Comparison of ENCODE assay signal across 8 mouse cellular contexts in genomic region chr10:130470311-130470760, GRCm38 (mm10). TPM values are rescaled to one million over a fixed set of nuclear protein-coding genes. Genes with fewer than 3 reads are reported as not detected.
DNase-seq lines count a peak whose midpoint lies in the region; ATAC-seq and TF ChIP-seq lines count a peak whose summit lies in the region.

No protein-coding gene starts in this region.

- peak; percentile 10 to 13 for DNase-seq in layer of hippocampus, postnatal 25 days (ENCODE audit: extremely low spot score in 1 of 2, low spot score in 1 of 2)
- DNase-seq in layer of hippocampus, adult 11-12 months (ENCODE audit: low spot score) = no peak
- DNase-seq in kidney, postnatal 10 days = peak; percentile 48
- peak; percentile 5 to 13 for DNase-seq in right cerebral cortex, adult 2 months (ENCODE audit: low spot score in 2 of 2)
- no peak for DNase-seq in B cell, adult 2 months

- ATAC-seq in forebrain, embryonic 16.5 days = peak; percentile 98
- ATAC-seq in megakaryocyte, adult 5-6 weeks (ENCODE audit: poor library complexity, severe bottlenecking) = peak; percentile 80

- TF ChIP-seq POLR2A in bone marrow macrophage, adult 2 months (IDR thresholded peaks at IDR 0.05; ENCODE audit: borderline replicate concordance, low read depth, low read length) = no peak

- no peaks in the 10 kb centered on the region for H3K4me1 ChIP-seq in bone marrow macrophage, adult 2 months (ENCODE audit: control insufficient read depth, insufficient read depth, low read length)
- H3K4me1 ChIP-seq in forebrain, embryonic 16.5 days (replicated peaks; ENCODE audit: control insufficient read depth, insufficient read depth, low read length) = no peaks in the 10 kb centered on the region

- H3K9me3 ChIP-seq in forebrain, embryonic 16.5 days (ENCODE audit: control insufficient read depth, low read length) = no peaks in the 10 kb centered on the region

- H3K27ac ChIP-seq in bone marrow macrophage, adult 2 months (ENCODE audit: insufficient read depth, low read depth, low read length) = no peak overlapping the region
- no peak overlapping the region for H3K27ac ChIP-seq in forebrain, embryonic 16.5 days (ENCODE audit: low read length)

- peak overlapping the region; percentile 86 for H3K4me2 ChIP-seq in forebrain, embryonic 16.5 days (ENCODE audit: low read length)

- 4% methylated on average over 36 of the region's 36 CpGs for WGBS in forebrain, embryonic 16.5 days

- H3K27me3 ChIP-seq in forebrain, embryonic 16.5 days (replicated peaks; ENCODE audit: control insufficient read depth, insufficient read depth, low read length) = no peaks in the 10 kb centered on the region

- TF ChIP-seq CTCF in bone marrow macrophage, adult 2 months (IDR thresholded peaks at IDR 0.05; ENCODE audit: low read depth, low read length) = no peak

- no peaks in the 10 kb centered on the region for H3K36me3 ChIP-seq in forebrain, embryonic 16.5 days (ENCODE audit: control insufficient read depth, insufficient read depth)

- H3K4me3 ChIP-seq in bone marrow macrophage, adult 2 months (ENCODE audit: insufficient read depth, low read length) = peak overlapping the region; percentile 31
- H3K4me3 ChIP-seq in forebrain, embryonic 16.5 days (replicated peaks; ENCODE audit: low read length) = peak overlapping the region; percentile 57

- peak overlapping the region; percentile 73 for H3K9ac ChIP-seq in forebrain, embryonic 16.5 days (replicated peaks; ENCODE audit: low read depth, low read length)

RNA-seq across cellular contexts. Expression of gene Vmn2r86, which starts 14.5 kb away (rescaled TPM):
- under 1 TPM; 0.12 TPM for total RNA-seq in layer of hippocampus, postnatal 25 days (2021)
- polyA plus RNA-seq in bone marrow macrophage, adult 2 months (2012; ENCODE audit: insufficient read depth, insufficient read length, missing spikeins) = not detected in 2 replicates
- 0.04 and 0.09 TPM in 2 replicates for polyA plus RNA-seq in forebrain, embryonic 16.5 days (2015; fragmentation: Nextera tagmentation; extraction: Ambion mirVana)
- not detected in 2 replicates for total RNA-seq in megakaryocyte, adult 5-6 weeks (2015)
- not detected in 2 replicates for total RNA-seq in megakaryocyte, adult 5-6 weeks (2017)

RNA-seq across cellular contexts. Expression of gene Vmn2r87, which starts 26.9 kb away (rescaled TPM):
- under 1 TPM; 0.39 to 0.42 TPM for total RNA-seq in layer of hippocampus, postnatal 25 days (2021)
- not detected in 2 replicates for polyA plus RNA-seq in bone marrow macrophage, adult 2 months (2012; ENCODE audit: insufficient read depth, insufficient read length, missing spikeins)
- polyA plus RNA-seq in forebrain, embryonic 16.5 days (2015; fragmentation: Nextera tagmentation; extraction: Ambion mirVana) = 0.10 TPM in 1 of 2 replicates, not detected in the other
- total RNA-seq in megakaryocyte, adult 5-6 weeks (2015) = not detected in 2 replicates
- not detected in 2 replicates for total RNA-seq in megakaryocyte, adult 5-6 weeks (2017)

RNA-seq across cellular contexts. Expression of gene Vmn2r85, which starts 40.8 kb away (rescaled TPM):
- under 1 TPM; 0.27 to 0.33 TPM for total RNA-seq in layer of hippocampus, postnatal 25 days (2021)
- polyA plus RNA-seq in bone marrow macrophage, adult 2 months (2012; ENCODE audit: insufficient read depth, insufficient read length, missing spikeins) = not detected in 2 replicates
- polyA plus RNA-seq in forebrain, embryonic 16.5 days (2015; fragmentation: Nextera tagmentation; extraction: Ambion mirVana) = 0.03 TPM in 1 of 2 replicates, not detected in the other
- not detected in 2 replicates for total RNA-seq in megakaryocyte, adult 5-6 weeks (2015)
- total RNA-seq in megakaryocyte, adult 5-6 weeks (2017) = not detected in 2 replicates

Comparison
In these comparisons a context has a peak if more than half of its experiments do, and no peak if none do; other contexts are left out.
1. DNase-seq: peak in layer of hippocampus, postnatal 25 days (2 of 2), kidney, postnatal 10 days (single experiment) and right cerebral cortex, adult 2 months (2 of 2); none in layer of hippocampus, adult 11-12 months (single experiment) and B cell, adult 2 months (0 of 2).